Mouse (Mus musculus) c-Kit-positive CD71-positive TER-119-negative erythroid progenitor cells, embryonic 14.5 days (primary cell): ENCODE results near the gene Fam174b.

Experiments
- DNase-seq: peaks from one replicate; pipeline ENCODE4 v3.0.0-alpha.2; 2013; ENCODE audit warnings: low read depth

Gene Fam174b

GRCm38 (mm10) chr7:73813887-73814286 lies 73.8 kb downstream of the Fam174b start:
- DNase-seq: no peak

GRCm38 (mm10) chr7:73814454-73814853 lies 74.4 kb downstream of the Fam174b start:
- no peak for DNase-seq

- no peak for DNase-seq
Observed at GRCm38 (mm10) chr7:73816255-73816996, 76.3 kb downstream of the Fam174b start.

GRCm38 (mm10) chr7:73819366-73819765 lies 79.3 kb downstream of the Fam174b start:
- no peak for DNase-seq
